Mouse (Mus musculus): ENCODE results near the gene Oas1g. TPM values are rescaled to one million over a fixed set of nuclear protein-coding genes. Genes with fewer than 3 reads are reported as not detected.

Gene Oas1g
- total RNA-seq, 2 experiments from 2014 or later: not detected

Small RNA genes within 50 kb of the gene (microRNA-seq; reads per million reads assigned to microRNA genes)
- not detected for gene Gm22907

Other genes with a start within 250 kb of the Oas1g start
- not detected for gene Rasal1, start 238.8 kb downstream of the Oas1g start, total RNA-seq (2021)
- 1 to 10 TPM in 1 of 2 experiments, under 1 TPM in 1; 0.98 to 1.9 TPM for gene Dtx1, start 175.7 kb downstream of the Oas1g start, total RNA-seq (2021)
- gene Oas2, start 137.8 kb downstream of the Oas1g start, total RNA-seq (2021): under 1 TPM; 0.23 to 0.25 TPM
- gene Oas3, start 110.0 kb downstream of the Oas1g start, total RNA-seq (2021): not detected
- not detected for gene Oas1e, start 92.1 kb downstream of the Oas1g start, total RNA-seq (2021)
- gene Oas1c, start 75.1 kb downstream of the Oas1g start, total RNA-seq (2021): under 1 TPM; 0.23 to 0.42 TPM
- not detected for gene Oas1f, start 40.2 kb downstream of the Oas1g start, total RNA-seq (2021)
- gene Oas1h, start 26.2 kb downstream of the Oas1g start, total RNA-seq (2021): not detected
- under 1 TPM; 0.22 to 0.36 TPM for gene Oas1a, start 19.9 kb upstream of the Oas1g start, total RNA-seq (2021)
- gene Oas1d, start 26.9 kb upstream of the Oas1g start, total RNA-seq (2021): not detected
- gene Rph3a, start 122.5 kb upstream of the Oas1g start, total RNA-seq (2021): under 1 TPM in 1 of 2 experiments, not detected in 1; 0.27 TPM